Mouse (Mus musculus): Measurements from ENCODE around the gene Ppp2r1b. TPM values are rescaled to one million over a fixed set of nuclear protein-coding genes. Genes with fewer than 3 reads are reported as not detected.

The Ppp2r1b gene
- 4.3 and 4.8 TPM in 2 replicates for polyA plus RNA-seq (2012; ENCODE audit: low replicate concordance)

DNA sequence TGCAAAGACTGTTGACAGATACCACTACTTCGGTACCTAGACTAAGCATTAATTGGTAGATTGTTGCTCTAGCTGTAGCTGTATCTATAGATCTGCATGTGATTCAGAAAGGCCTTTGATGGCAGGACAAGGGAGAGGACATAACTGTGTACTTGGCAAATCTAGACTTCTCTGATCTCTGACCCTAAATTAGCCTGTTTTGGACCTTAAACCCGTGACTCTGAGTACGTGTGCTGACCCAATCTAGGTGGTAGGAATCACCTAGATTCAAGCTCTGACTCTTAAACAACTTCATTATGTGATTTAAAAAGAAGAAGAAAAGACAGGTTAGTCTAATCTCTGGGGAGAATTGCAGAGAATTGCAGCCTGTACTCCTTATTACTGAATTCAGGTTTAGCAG is at the start of gene Ppp2r1b:
TSS of gene Ppp2r1b (plus strand) at position 221 of the 400 bp plus-strand sequence.

Other genes with a start within 250 kb of the Ppp2r1b start
- 7.0 and 22.5 TPM in 2 replicates for gene Sdhd, start 241.5 kb upstream of the Ppp2r1b start, polyA plus RNA-seq (2012; ENCODE audit: low replicate concordance)
- 3.0 and 11.5 TPM in 2 replicates for gene Timm8b, start 241.4 kb upstream of the Ppp2r1b start, polyA plus RNA-seq (2012; ENCODE audit: low replicate concordance)
- gene Pih1d2, start 228.0 kb upstream of the Ppp2r1b start, polyA plus RNA-seq (2012; ENCODE audit: low replicate concordance): 0.16 TPM in 1 of 2 replicates, not detected in the other
- 7.3 and 14.3 TPM in 2 replicates for gene Nkapd1, start 227.8 kb upstream of the Ppp2r1b start, polyA plus RNA-seq (2012; ENCODE audit: low replicate concordance)
- 15.4 and 24.2 TPM in 2 replicates for gene Dlat, start 185.5 kb upstream of the Ppp2r1b start, polyA plus RNA-seq (2012; ENCODE audit: low replicate concordance)
- gene Dixdc1, start 105.8 kb upstream of the Ppp2r1b start, polyA plus RNA-seq (2012; ENCODE audit: low replicate concordance): 0.08 TPM in 1 of 2 replicates, not detected in the other
- gene 2310030G06Rik, start 98.8 kb upstream of the Ppp2r1b start, polyA plus RNA-seq (2012; ENCODE audit: low replicate concordance): not detected in 2 replicates
- 0.46 and 1.3 TPM in 2 replicates for gene Cryab, start 94.0 kb upstream of the Ppp2r1b start, polyA plus RNA-seq (2012; ENCODE audit: low replicate concordance)
- 0.25 and 0.27 TPM in 2 replicates for gene Hspb2, start 92.9 kb upstream of the Ppp2r1b start, polyA plus RNA-seq (2012; ENCODE audit: low replicate concordance)
- gene Fdxacb1, start 77.1 kb upstream of the Ppp2r1b start, polyA plus RNA-seq (2012; ENCODE audit: low replicate concordance): 0.58 and 1.3 TPM in 2 replicates
- 4.0 and 8.4 TPM in 2 replicates for gene Alg9, start 70.3 kb upstream of the Ppp2r1b start, polyA plus RNA-seq (2012; ENCODE audit: low replicate concordance)
- 2.3 and 2.5 TPM in 2 replicates for gene 1110032A03Rik, start 69.8 kb upstream of the Ppp2r1b start, polyA plus RNA-seq (2012; ENCODE audit: low replicate concordance)
- 22.3 and 25.0 TPM in 2 replicates for gene Sik2, start 163.8 kb downstream of the Ppp2r1b start, polyA plus RNA-seq (2012; ENCODE audit: low replicate concordance)
- not detected in 2 replicates for gene Btg4, start 215.6 kb downstream of the Ppp2r1b start, polyA plus RNA-seq (2012; ENCODE audit: low replicate concordance)
- gene Layn, start 231.8 kb downstream of the Ppp2r1b start, polyA plus RNA-seq (2012; ENCODE audit: low replicate concordance): 0.21 and 0.87 TPM in 2 replicates

All from hematopoietic multipotent progenitor cell, adult 10-12 weeks (in vitro differentiated cells).